Mouse (Mus musculus): ENCODE data around the gene Ikzf4. TPM values are rescaled to one million over a fixed set of nuclear protein-coding genes. Genes with fewer than 3 reads are reported as not detected.
"Not testable (repeated sequence)": the region's sequence is repeated elsewhere in the genome, so short reads cannot be mapped to it uniquely, and the experiment has no call there.

Gene Ikzf4
- polyA plus RNA-seq, 1 experiment from 2014 or later = 2.8 TPM

- peaks cover 9% of the 10 kb centered on the region for H3K4me1 ChIP-seq
- H3K27me3 ChIP-seq (ENCODE audit: low read depth, poor library complexity, severe bottlenecking) = no peaks in the 10 kb centered on the region
- H3K4me3 ChIP-seq = no peak overlapping the region
- peaks cover 27% of the 10 kb centered on the region for H3K36me3 ChIP-seq
- 22% methylated on average over 6 of the region's 6 CpGs for WGBS
- H3K27ac ChIP-seq (replicated peaks) = no peak overlapping the region
- H3K9me3 ChIP-seq (replicated peaks) = no peaks in the 10 kb centered on the region
- no peak for DNase-seq (ENCODE audit: low spot score)
Measured at GRCm38 (mm10) chr10:128631571-128631970, 14.2 kb downstream of the Ikzf4 start.

GRCm38 (mm10) chr10:128630306-128630705, 15.5 kb downstream of the Ikzf4 start:
- not testable (repeated sequence) for H3K9me3 ChIP-seq (replicated peaks); DNase-seq (ENCODE audit: low spot score)

GRCm38 (mm10) chr10:128629746-128630145, 16.0 kb downstream of the Ikzf4 start:
- WGBS = 79% methylated on average over 2 of the region's 2 CpGs
- peaks cover 20% of the 10 kb centered on the region for H3K36me3 ChIP-seq

More at GRCm38 (mm10) chr10:128630306-128630705, 15.5 kb downstream of the Ikzf4 start:
- H3K4me1 ChIP-seq; H3K27ac ChIP-seq (replicated peaks); H3K4me3 ChIP-seq; H3K27me3 ChIP-seq (ENCODE audit: low read depth, poor library complexity, severe bottlenecking): not testable (repeated sequence)
- 85% methylated on average over 5 of the region's 5 CpGs for WGBS
- H3K36me3 ChIP-seq = peaks cover 20% of the 10 kb centered on the region

GRCm38 (mm10) chr10:128627398-128628317, 18.1 kb downstream of the Ikzf4 start:
- WGBS = 86% methylated on average over 10 of the region's 10 CpGs
- DNase-seq (ENCODE audit: low spot score) = no peak
- no peaks in the 10 kb centered on the region for H3K9me3 ChIP-seq (replicated peaks)
- no peak overlapping the region for H3K4me3 ChIP-seq
- no peak overlapping the region for H3K27ac ChIP-seq (replicated peaks)
- peaks cover 30% of the 10 kb centered on the region for H3K36me3 ChIP-seq
- H3K27me3 ChIP-seq (ENCODE audit: low read depth, poor library complexity, severe bottlenecking) = no peaks in the 10 kb centered on the region
- peaks cover 14% of the 10 kb centered on the region for H3K4me1 ChIP-seq

More at GRCm38 (mm10) chr10:128629746-128630145, 16.0 kb downstream of the Ikzf4 start:
- Histone ChIP-seq H3K27ac (replicated peaks) (no peak overlapping the region), H3K4me3 (no peak overlapping the region), H3K4me1 (peaks cover 14% of the 10 kb centered on the region), H3K27me3 (ENCODE audit: low read depth, poor library complexity, severe bottlenecking) (no peaks in the 10 kb centered on the region), H3K9me3 (replicated peaks) (no peaks in the 10 kb centered on the region)
- no peak for DNase-seq (ENCODE audit: low spot score)

- Histone ChIP-seq H3K27me3 (ENCODE audit: low read depth, poor library complexity, severe bottlenecking) (no peaks in the 10 kb centered on the region), H3K27ac (replicated peaks) (peak within 1 kb of the TSS; percentile 95), H3K36me3 (peaks cover 34% of the 10 kb centered on the region), H3K4me3 (peak within 1 kb of the TSS; percentile 92), H3K9me3 (replicated peaks) (no peaks in the 10 kb centered on the region), H3K4me1 (peaks cover 10% of the 10 kb centered on the region)
- DNase-seq (ENCODE audit: low spot score) = peak; percentile 82
- WGBS = 1% methylated on average over 40 of the region's 40 CpGs
Measured at GRCm38 (mm10) chr10:128626311-128627310, 19.2 kb downstream of the Ikzf4 start, which contains the start of gene Rps26. Gene Rps26 (minus strand): TSS chr10:128626747.

GRCm38 (mm10) chr10:128625287-128625894, 20.4 kb downstream of the Ikzf4 start:
- no peak for DNase-seq (ENCODE audit: low spot score)
- Histone ChIP-seq H3K4me1 (peaks cover 9% of the 10 kb centered on the region), H3K9me3 (replicated peaks) (no peaks in the 10 kb centered on the region), H3K36me3 (peaks cover 34% of the 10 kb centered on the region), H3K27me3 (ENCODE audit: low read depth, poor library complexity, severe bottlenecking) (no peaks in the 10 kb centered on the region), H3K4me3 (peak overlapping the region; percentile 92), H3K27ac (replicated peaks) (peak overlapping the region; percentile 95)
- 52% methylated on average over 7 of the region's 7 CpGs for WGBS

GRCm38 (mm10) chr10:128623106-128623613, 22.6 kb downstream of the Ikzf4 start:
- 86% methylated on average over 4 of the region's 4 CpGs for WGBS
- H3K27me3 ChIP-seq (ENCODE audit: low read depth, poor library complexity, severe bottlenecking); H3K4me3 ChIP-seq; H3K4me1 ChIP-seq; DNase-seq (ENCODE audit: low spot score); H3K27ac ChIP-seq (replicated peaks); H3K9me3 ChIP-seq (replicated peaks): not testable (repeated sequence)
- peaks cover 34% of the 10 kb centered on the region for H3K36me3 ChIP-seq

GRCm38 (mm10) chr10:128622702-128623101, 23.1 kb downstream of the Ikzf4 start:
- H3K4me3 ChIP-seq = no peak overlapping the region
- no peak overlapping the region for H3K27ac ChIP-seq (replicated peaks)
- 77% methylated on average over 4 of the region's 4 CpGs for WGBS
- H3K27me3 ChIP-seq (ENCODE audit: low read depth, poor library complexity, severe bottlenecking) = no peaks in the 10 kb centered on the region
- DNase-seq (ENCODE audit: low spot score) = no peak
- H3K36me3 ChIP-seq = peaks cover 34% of the 10 kb centered on the region
- no peaks in the 10 kb centered on the region for H3K9me3 ChIP-seq (replicated peaks)
- peaks cover 9% of the 10 kb centered on the region for H3K4me1 ChIP-seq

- no peak for DNase-seq (ENCODE audit: low spot score)
- Histone ChIP-seq H3K9me3 (replicated peaks) (no peaks in the 10 kb centered on the region), H3K4me1 (peaks cover 9% of the 10 kb centered on the region), H3K27me3 (ENCODE audit: low read depth, poor library complexity, severe bottlenecking) (no peaks in the 10 kb centered on the region), H3K36me3 (peaks cover 34% of the 10 kb centered on the region), H3K4me3 (no peak overlapping the region), H3K27ac (replicated peaks) (no peak overlapping the region)
- WGBS = 81% methylated on average over 3 of the region's 3 CpGs
Measured at GRCm38 (mm10) chr10:128621986-128622520, 23.7 kb downstream of the Ikzf4 start.

GRCm38 (mm10) chr10:128620241-128620640, 25.6 kb downstream of the Ikzf4 start:
- H3K4me1 ChIP-seq = peaks cover 5% of the 10 kb centered on the region
- peaks cover 30% of the 10 kb centered on the region for H3K36me3 ChIP-seq
- H3K4me3 ChIP-seq = no peak overlapping the region
- no peaks in the 10 kb centered on the region for H3K9me3 ChIP-seq (replicated peaks)
- DNase-seq (ENCODE audit: low spot score) = no peak
- no peaks in the 10 kb centered on the region for H3K27me3 ChIP-seq (ENCODE audit: low read depth, poor library complexity, severe bottlenecking)
- H3K27ac ChIP-seq (replicated peaks) = no peak overlapping the region

- not testable (repeated sequence) for DNase-seq (ENCODE audit: low spot score); H3K4me1 ChIP-seq; H3K9me3 ChIP-seq (replicated peaks); H3K4me3 ChIP-seq; H3K27me3 ChIP-seq (ENCODE audit: low read depth, poor library complexity, severe bottlenecking); H3K27ac ChIP-seq (replicated peaks)
- WGBS = 87% methylated on average over 5 of the region's 5 CpGs
- H3K36me3 ChIP-seq = peaks cover 19% of the 10 kb centered on the region
Measured at GRCm38 (mm10) chr10:128619148-128619547, 26.6 kb downstream of the Ikzf4 start.

GRCm38 (mm10) chr10:128618570-128618969, 27.2 kb downstream of the Ikzf4 start:
- Histone ChIP-seq H3K27ac (replicated peaks) (no peak overlapping the region), H3K36me3 (peaks cover 14% of the 10 kb centered on the region), H3K4me3 (no peak overlapping the region), H3K9me3 (replicated peaks) (no peaks in the 10 kb centered on the region), H3K4me1 (no peaks in the 10 kb centered on the region), H3K27me3 (ENCODE audit: low read depth, poor library complexity, severe bottlenecking) (no peaks in the 10 kb centered on the region)
- no peak for DNase-seq (ENCODE audit: low spot score)
- WGBS = 91% methylated on average over 1 of the region's 1 CpGs

All from midbrain, embryonic 10.5 days (tissue).